Mouse (Mus musculus): Measurements from ENCODE around the gene Kmt5a.

- TF ChIP-seq POLR2A (IDR thresholded peaks at IDR 0.05; ENCODE audit: borderline replicate concordance, control insufficient read depth, low read depth, low read length), result no peak
- TF ChIP-seq CTCF (IDR thresholded peaks at IDR 0.05; ENCODE audit: control insufficient read depth, insufficient read depth, low read length), result no peak
These were observed 9.8 kb downstream of the Kmt5a start for GRCm38 (mm10) chr5:124449494-124449893.

All from bone marrow, adult 2 months (tissue).